Mouse (Mus musculus): Measurements from ENCODE around the gene Ncor2. TPM values are rescaled to one million over a fixed set of nuclear protein-coding genes. Genes with fewer than 3 reads are reported as not detected.
A peak's percentile ranks its signal among the peaks of the same experiment; 100 is the strongest.

The Ncor2 gene
- polyA plus RNA-seq, 1 experiment from 2014 or later: 25.6 TPM

DNA sequence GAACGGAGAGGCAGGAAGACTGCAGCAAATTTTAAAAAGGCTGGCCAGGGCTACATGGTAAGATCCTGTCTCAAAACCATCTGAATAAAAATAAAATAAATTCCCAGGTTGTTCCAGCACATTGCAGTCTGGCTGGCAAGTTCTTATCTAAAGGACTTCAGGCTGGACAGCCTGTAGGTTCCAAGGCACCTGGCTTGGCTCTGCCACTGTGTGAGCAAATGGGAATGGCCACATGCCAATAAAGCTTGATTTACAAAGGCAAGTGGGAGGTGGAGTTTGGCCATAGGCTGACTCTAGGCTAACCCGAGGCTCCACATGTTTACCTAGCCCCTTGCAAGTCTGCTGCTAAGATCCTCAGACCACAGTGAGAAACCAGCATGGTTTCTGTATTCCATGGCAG, 108.6 kb downstream of the Ncor2 start:
- H3K4me2 ChIP-seq: no peak overlapping the region
- H3K9ac ChIP-seq: no peak overlapping the region
- H3K27me3 ChIP-seq (replicated peaks): no peaks in the 10 kb centered on the region
- peak overlapping the region; percentile 20; the same call in 1 of the 2 replicates for H3K27ac ChIP-seq
- H3K4me1 ChIP-seq: peaks cover 21% of the 10 kb centered on the region
- WGBS: 63% methylated on average over 2 of the region's 2 CpGs
- H3K9me3 ChIP-seq: no peaks in the 10 kb centered on the region
- no peak overlapping the region for H3K4me3 ChIP-seq
- H3K36me3 ChIP-seq (replicated peaks): no peaks in the 10 kb centered on the region
- ATAC-seq (replicated peaks): no peak

DNA sequence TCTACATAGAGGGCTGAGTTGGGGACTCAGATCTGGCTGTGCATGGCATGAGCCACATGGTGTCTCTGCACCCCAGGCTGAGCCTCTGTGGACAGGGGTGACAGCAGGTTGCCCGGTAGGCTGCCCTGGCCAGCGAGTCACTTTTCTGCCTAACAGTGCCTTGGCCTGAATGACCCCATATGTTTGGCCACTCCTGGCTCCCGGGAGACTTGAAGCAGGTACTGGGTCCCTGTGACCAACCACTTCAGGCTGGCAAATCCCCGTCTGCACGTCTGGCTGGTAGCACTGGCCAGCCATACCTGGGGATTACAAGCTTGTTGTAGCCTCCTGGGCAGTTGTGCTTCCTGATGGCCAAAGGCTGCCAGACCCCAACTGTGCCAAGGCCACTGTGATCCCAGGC, 109.1 kb downstream of the Ncor2 start:
- peak overlapping the region; percentile 20; the same call in 1 of the 2 replicates for H3K27ac ChIP-seq
- ATAC-seq (replicated peaks): no peak
- WGBS: 73% methylated on average over 5 of the region's 5 CpGs

GRCm38 (mm10) chr5:125069426-125069825, 109.6 kb downstream of the Ncor2 start:
- peak overlapping the region; percentile 65; the same call in 1 of the 2 replicates for H3K27ac ChIP-seq
- no peaks in the 10 kb centered on the region for H3K27me3 ChIP-seq (replicated peaks)
- no peak overlapping the region for H3K4me2 ChIP-seq
- H3K4me1 ChIP-seq: peaks cover 21% of the 10 kb centered on the region
- no peaks in the 10 kb centered on the region for H3K9me3 ChIP-seq
- WGBS: 45% methylated on average over 5 of the region's 5 CpGs
- no peak overlapping the region for H3K9ac ChIP-seq
- H3K4me3 ChIP-seq: no peak overlapping the region
- no peaks in the 10 kb centered on the region; the same call in 1 of the 2 replicates for H3K36me3 ChIP-seq (replicated peaks)
- ATAC-seq (replicated peaks): no peak

More for the DNA sequence above, 109.1 kb downstream of the Ncor2 start:
- H3K36me3 ChIP-seq (replicated peaks): no peaks in the 10 kb centered on the region; the same call in 1 of the 2 replicates
- peaks cover 21% of the 10 kb centered on the region for H3K4me1 ChIP-seq
- no peak overlapping the region; the same call in 1 of the 2 replicates for H3K9ac ChIP-seq
- no peaks in the 10 kb centered on the region for H3K27me3 ChIP-seq (replicated peaks)
- H3K9me3 ChIP-seq: no peaks in the 10 kb centered on the region
- no peak overlapping the region for H3K4me2 ChIP-seq
- no peak overlapping the region for H3K4me3 ChIP-seq

DNA sequence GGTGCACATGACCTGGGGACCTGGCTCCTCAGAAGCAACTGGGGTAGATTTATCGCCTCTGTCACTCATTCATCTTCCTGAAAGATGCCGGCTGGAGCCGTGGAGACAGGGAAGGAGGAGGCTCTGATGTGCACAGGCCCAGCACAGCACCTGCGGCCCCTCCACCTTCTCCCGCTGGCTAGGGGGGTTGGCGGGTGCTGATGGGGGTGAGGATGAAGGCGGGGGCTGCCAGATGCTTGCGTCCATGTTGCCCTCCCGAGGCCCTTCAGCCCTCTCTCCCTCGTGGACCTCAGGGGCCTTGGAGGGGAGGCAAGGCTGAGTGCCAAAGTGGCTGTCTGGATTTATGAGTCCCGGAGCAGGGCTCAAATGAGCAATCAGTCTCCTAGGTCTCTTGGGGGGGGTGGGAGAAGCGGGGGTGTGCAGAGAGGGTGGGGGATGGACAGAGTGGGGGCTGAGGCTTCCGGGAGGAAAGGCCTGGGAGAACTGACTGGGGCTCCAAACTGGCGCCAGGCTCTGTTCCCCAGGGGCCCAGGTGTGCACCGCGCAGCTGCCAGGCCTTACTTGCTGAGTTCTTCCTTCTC, 110.6 kb downstream of the Ncor2 start:
- Histone ChIP-seq H3K4me2 (no peak overlapping the region), H3K9ac (no peak overlapping the region), H3K27me3 (replicated peaks) (no peaks in the 10 kb centered on the region), H3K4me3 (no peak overlapping the region), H3K4me1 (peaks cover 26% of the 10 kb centered on the region), H3K9me3 (no peaks in the 10 kb centered on the region), H3K36me3 (replicated peaks) (no peaks in the 10 kb centered on the region; the same call in 1 of the 2 replicates), H3K27ac (peak overlapping the region; percentile 65)
- no peak for ATAC-seq (replicated peaks)
- WGBS: 55% methylated on average over 16 of the region's 16 CpGs

DNA sequence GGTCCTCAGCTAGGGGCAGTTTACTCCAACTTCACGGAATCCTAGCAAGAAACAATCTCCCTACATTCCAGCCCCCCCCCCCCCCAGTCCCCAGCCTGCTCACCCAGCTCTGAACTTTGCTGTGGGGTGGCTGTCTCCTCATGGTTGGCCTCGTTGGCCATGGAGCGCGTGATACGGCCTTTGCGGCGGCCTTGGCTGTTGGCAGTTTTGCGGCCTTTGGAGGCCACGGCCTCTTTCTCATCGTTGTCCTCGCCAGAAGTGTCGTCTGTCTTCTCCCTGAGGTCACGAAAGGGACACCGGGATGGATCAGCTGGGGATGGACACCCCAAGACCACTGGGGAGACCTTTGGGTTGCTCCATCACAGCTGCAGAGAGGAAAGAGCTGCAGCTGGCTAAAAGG, 111.3 kb downstream of the Ncor2 start:
- ATAC-seq (replicated peaks): no peak
- 92% methylated on average over 14 of the region's 14 CpGs for WGBS
- no peak overlapping the region for H3K9ac ChIP-seq
- no peaks in the 10 kb centered on the region for H3K27me3 ChIP-seq (replicated peaks)
- H3K4me2 ChIP-seq: no peak overlapping the region
- H3K4me3 ChIP-seq: no peak overlapping the region
- H3K9me3 ChIP-seq: no peaks in the 10 kb centered on the region
- no peaks in the 10 kb centered on the region; the same call in 1 of the 2 replicates for H3K36me3 ChIP-seq (replicated peaks)
- peaks cover 33% of the 10 kb centered on the region for H3K4me1 ChIP-seq
- H3K27ac ChIP-seq: 0 out of 2 replicates have a peak overlapping the region, but pooled peaks have one; percentile 65

DNA sequence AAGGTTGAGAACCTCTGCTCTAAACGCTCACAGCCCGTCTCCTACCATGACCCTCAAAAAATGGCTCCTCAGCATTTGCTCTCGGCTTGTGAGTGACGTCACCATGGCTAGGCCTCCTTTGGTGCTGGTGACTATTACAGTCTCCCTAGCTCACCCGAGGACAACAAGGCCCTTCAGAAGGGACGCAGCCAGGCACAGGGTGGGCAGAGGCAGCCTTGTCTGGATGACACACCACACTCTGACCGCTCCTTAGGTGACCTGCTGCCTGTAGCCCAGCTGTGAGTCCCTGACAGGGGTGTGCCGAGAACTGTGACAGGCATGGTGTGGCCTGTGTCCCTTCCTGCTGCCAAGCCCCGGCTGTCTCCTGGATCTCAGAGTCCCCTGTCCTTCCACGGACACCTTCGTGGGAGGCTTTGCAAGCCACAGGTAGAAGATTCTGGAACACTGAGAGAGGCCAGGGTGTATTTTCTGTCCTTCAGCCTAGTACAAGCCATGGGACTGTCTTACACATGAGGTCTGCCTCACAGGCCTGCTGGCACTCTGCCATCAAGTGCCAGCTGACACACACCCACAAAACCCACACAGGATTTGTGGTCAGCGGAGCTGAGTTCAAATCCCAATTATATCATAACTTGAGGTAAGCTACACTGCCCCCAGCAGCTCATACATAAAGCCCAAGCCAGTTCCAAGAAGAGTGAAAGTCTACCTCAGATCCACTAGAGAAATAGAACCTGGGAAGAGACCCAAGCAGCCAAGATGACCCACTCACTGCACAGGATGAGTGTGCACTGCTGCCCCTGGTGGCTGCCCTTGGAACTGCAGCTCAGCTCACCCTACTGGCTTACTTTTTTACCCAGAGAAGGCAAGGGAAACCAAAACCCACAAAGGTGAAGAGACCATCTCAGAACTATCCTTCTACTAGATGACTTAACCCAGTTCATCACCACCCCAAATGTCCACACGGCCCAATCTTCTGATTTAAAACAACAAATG, 112.2 kb downstream of the Ncor2 start:
- Histone ChIP-seq H3K4me3 (no peak overlapping the region), H3K36me3 (replicated peaks) (no peaks in the 10 kb centered on the region; the same call in 1 of the 2 replicates), H3K4me1 (peaks cover 36% of the 10 kb centered on the region), H3K27ac (no peak overlapping the region), H3K4me2 (no peak overlapping the region), H3K27me3 (replicated peaks) (no peaks in the 10 kb centered on the region), H3K9me3 (no peaks in the 10 kb centered on the region), H3K9ac (no peak overlapping the region)
- no peak for ATAC-seq (replicated peaks)
- WGBS: 92% methylated on average over 13 of the region's 13 CpGs

DNA sequence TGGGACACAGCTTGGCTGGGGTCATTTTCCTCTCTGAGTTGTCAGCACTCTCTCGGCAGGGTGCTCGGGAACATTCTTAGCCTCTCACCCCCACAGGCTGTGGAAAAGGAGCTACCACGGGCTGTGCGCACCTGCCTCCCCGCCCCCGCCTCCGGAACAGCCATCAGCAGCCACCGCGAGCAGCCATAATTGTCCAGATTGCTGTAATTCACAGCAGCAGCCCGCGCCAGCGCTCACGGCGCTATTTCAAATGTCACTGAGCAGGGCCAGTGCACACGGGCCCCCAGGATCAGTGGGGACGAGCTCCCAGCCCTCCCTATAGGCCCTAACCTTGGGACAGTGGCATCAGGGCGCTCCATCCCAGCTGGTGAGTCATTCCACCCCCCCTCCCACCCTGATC, 116.0 kb downstream of the Ncor2 start:
- Histone ChIP-seq H3K27me3 (replicated peaks) (no peaks in the 10 kb centered on the region), H3K36me3 (replicated peaks) (no peaks in the 10 kb centered on the region; the same call in 1 of the 2 replicates), H3K4me3 (no peak overlapping the region), H3K27ac (peak overlapping the region; percentile 70), H3K9ac (no peak overlapping the region), H3K4me2 (no peak overlapping the region), H3K4me1 (peaks cover 34% of the 10 kb centered on the region), H3K9me3 (no peaks in the 10 kb centered on the region)
- 46% methylated on average over 17 of the region's 17 CpGs for WGBS
- ATAC-seq (replicated peaks): no peak; the same call in 1 of the 2 replicates

DNA sequence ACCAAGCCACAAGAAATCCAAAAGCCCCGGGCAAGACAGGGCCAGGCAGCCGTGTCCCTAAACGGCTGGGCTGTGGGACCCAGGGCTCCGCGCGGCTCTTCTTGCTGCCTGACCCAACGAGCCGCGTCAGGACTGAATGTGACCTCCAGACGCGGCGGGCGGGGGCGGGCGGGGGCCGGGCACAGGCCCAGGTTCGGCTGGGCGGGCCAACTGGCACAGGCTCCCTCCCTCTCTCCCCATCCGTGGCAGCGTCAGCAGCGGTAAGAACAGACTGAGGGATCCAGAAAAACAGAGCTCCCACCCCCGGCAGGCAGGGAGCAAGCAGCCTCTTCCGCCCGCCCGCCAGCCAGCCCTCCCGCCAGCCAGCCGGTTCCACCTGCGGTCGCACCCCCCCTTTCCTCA, 120.8 kb downstream of the Ncor2 start:
- 2% methylated on average over 23 of the region's 29 CpGs for WGBS
- Histone ChIP-seq H3K4me2 (peak overlapping the region; percentile 62), H3K9ac (peak overlapping the region; percentile 42), H3K9me3 (no peaks in the 10 kb centered on the region), H3K27me3 (replicated peaks) (no peaks in the 10 kb centered on the region), H3K36me3 (replicated peaks) (no peaks in the 10 kb centered on the region), H3K4me1 (peaks cover 51% of the 10 kb centered on the region), H3K27ac (peak overlapping the region; percentile 70), H3K4me3 (peak overlapping the region; percentile 31)
- peak; percentile 50; the same call in 1 of the 2 replicates for ATAC-seq (replicated peaks)

DNA sequence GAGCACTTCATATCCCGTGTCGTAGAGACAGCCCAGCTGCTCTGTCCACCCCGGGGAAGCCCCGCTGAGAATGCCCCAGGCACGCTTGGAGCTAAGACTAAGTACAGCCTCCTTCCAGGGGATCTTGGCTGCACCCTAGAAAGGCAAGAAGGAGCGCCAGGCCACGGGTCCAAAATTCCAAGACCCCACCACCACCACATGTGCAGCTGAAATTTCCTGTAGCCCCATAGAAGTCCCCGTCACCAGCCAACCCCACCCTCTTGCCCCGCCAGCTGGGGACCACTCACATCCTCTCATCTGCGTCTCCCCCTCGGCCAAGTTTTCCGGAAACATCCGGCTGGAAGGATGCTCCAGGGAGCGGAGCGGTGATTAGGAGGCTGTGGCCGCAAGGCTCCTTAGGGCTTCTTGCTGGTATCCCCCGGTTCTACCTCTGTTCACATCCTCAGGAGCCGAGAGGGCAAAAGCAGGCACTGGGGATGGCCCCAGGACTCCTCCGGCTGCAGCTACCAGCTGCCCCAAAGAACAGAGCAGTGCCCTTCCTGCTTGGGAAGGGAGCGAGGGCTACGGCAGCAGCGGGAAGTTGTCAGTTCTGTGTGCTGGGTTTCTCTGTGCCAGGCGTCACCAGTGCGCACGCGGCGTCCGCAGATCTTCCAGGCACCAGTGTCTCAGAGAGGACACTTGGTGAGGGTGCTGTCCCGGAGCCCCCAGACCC, 121.3 kb downstream of the Ncor2 start:
- H3K4me1 ChIP-seq: peaks cover 49% of the 10 kb centered on the region
- ATAC-seq (replicated peaks): peak; percentile 25; the same call in 1 of the 2 replicates
- H3K27me3 ChIP-seq (replicated peaks): no peaks in the 10 kb centered on the region
- peak overlapping the region; percentile 42 for H3K9ac ChIP-seq
- H3K36me3 ChIP-seq (replicated peaks): no peaks in the 10 kb centered on the region
- H3K27ac ChIP-seq: peak overlapping the region; percentile 70
- peak overlapping the region; percentile 62 for H3K4me2 ChIP-seq
- 13% methylated on average over 29 of the region's 29 CpGs for WGBS
- peak overlapping the region; percentile 31 for H3K4me3 ChIP-seq
- H3K9me3 ChIP-seq: no peaks in the 10 kb centered on the region

DNA sequence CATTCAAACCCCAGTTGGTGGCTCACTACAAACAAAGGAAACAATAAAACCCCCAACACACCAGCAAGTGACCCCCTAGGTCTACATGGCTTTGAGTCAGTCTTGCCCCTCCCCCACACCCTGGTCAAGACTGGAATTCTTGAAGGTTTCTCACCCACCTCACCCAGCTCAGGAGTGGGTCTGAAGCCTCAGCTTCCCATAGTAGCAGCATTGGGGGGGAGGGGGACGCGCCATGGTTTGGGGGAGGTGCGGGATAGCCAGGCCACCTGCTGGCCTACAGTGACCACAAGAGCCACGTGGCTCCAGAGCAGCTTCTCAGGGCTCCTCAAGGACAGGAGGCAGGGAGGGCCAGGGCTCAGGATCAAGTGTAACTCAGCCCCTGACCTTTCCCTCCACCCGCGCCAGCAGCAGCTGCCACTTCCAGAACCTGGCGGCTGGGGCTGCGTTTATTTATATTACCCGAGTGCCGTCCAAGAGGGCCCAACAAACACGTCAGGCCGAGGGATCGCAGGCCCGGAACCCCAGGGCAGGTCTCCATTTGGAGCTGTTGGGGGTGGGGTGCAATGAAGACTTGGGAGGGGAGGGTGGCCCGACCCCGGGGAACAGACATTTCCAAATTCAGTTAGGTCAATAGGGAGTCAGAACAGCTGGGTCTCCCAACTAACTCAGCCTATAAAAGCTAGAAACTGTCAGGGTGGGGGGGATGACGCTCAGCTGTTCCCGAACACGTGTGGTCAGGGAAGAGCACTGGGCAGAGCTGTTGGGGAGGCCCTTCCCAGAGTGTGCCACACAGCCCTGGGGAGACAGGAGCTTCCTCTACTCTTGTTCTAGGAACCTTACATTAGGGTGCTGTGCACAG, 122.1 kb downstream of the Ncor2 start:
- no peaks in the 10 kb centered on the region for H3K27me3 ChIP-seq (replicated peaks)
- no peak overlapping the region for H3K9ac ChIP-seq
- H3K27ac ChIP-seq: peak overlapping the region; percentile 70
- peak overlapping the region; percentile 31; the same call in 1 of the 2 replicates for H3K4me3 ChIP-seq
- H3K9me3 ChIP-seq: no peaks in the 10 kb centered on the region
- H3K36me3 ChIP-seq (replicated peaks): no peaks in the 10 kb centered on the region
- H3K4me1 ChIP-seq: peaks cover 46% of the 10 kb centered on the region
- H3K4me2 ChIP-seq: peak overlapping the region; percentile 62
- WGBS: 8% methylated on average over 19 of the region's 19 CpGs
- peak; percentile 10; the same call in 1 of the 2 replicates for ATAC-seq (replicated peaks)

GRCm38 (mm10) chr5:125056331-125056695, 122.7 kb downstream of the Ncor2 start:
- no peaks in the 10 kb centered on the region for H3K27me3 ChIP-seq (replicated peaks)
- no peaks in the 10 kb centered on the region for H3K9me3 ChIP-seq
- H3K9ac ChIP-seq: no peak overlapping the region
- ATAC-seq (replicated peaks): no peak
- H3K36me3 ChIP-seq (replicated peaks): no peaks in the 10 kb centered on the region
- WGBS: 15% methylated on average over 6 of the region's 6 CpGs
- peaks cover 46% of the 10 kb centered on the region for H3K4me1 ChIP-seq
- H3K4me3 ChIP-seq: no peak overlapping the region
- no peak overlapping the region for H3K4me2 ChIP-seq
- no peak overlapping the region for H3K27ac ChIP-seq

Measured in midbrain, embryonic 15.5 days (tissue).